Mouse (Mus musculus): ENCODE data around the gene D430041D05Rik. TPM values are rescaled to one million over a fixed set of nuclear protein-coding genes. Genes with fewer than 3 reads are reported as not detected.

D430041D05Rik gene
- total and polyA plus RNA-seq, 3 experiments = not detected

GRCm38 (mm10) chr2:104327116-104327794 lies 83.6 kb downstream of the D430041D05Rik start:
- no peak for DNase-seq (ENCODE audit: extremely low read depth)
- Histone ChIP-seq H3K9me3 (replicated peaks; ENCODE audit: low read length) (no peaks in the 10 kb centered on the region), H3K27me3 (replicated peaks) (no peaks in the 10 kb centered on the region), H3K4me3 (replicated peaks in 1 of 3; ENCODE audit: low read depth in 2 of 3, low read length in 2 of 3, poor library complexity in 1 of 3) (no peak overlapping the region), H3K79me2 (replicated peaks; ENCODE audit: control insufficient read depth, extremely low read depth, insufficient read depth, poor library complexity, severe bottlenecking) (no peaks in the 10 kb centered on the region), H3K27ac (ENCODE audit: insufficient read depth, low read depth) (no peak overlapping the region), H3K4me1 (ENCODE audit: control insufficient read depth in 1 of 2, insufficient read depth in 2 of 2) (no peaks in the 10 kb centered on the region), H3K9ac (ENCODE audit: insufficient read depth, low read depth) (no peak overlapping the region), H3K4me2 (ENCODE audit: insufficient read depth, low read depth, poor library complexity, severe bottlenecking) (no peak overlapping the region), H3K36me3 (replicated peaks in 1 of 2; ENCODE audit: control insufficient read depth in 1 of 2, insufficient read depth in 1 of 2, low read length in 1 of 2) (no peaks in the 10 kb centered on the region)
- dilution Hi-C loops (cut with MboI; ENCODE audit: extremely low pct_ligation_motif_present, extremely low pct_unique_long_range_greater_than_20kb, low sequenced_read_pairs) = no loop called here
- in situ Hi-C loops (cut with MboI; ENCODE audit: low pct_ligation_motif_present, low pct_unique_long_range_greater_than_20kb, low sequenced_read_pairs) = no loop called here
- no peak for TF ChIP-seq POLR2A (IDR thresholded peaks at IDR 0.05; ENCODE audit: low read depth, low read length)
- no peak for TF ChIP-seq GABPA (IDR thresholded peaks at IDR 0.05; ENCODE audit: insufficient replicate concordance, low read depth, low read length)
- TF ChIP-seq IRF4 (IDR thresholded peaks at IDR 0.05; ENCODE audit: low read depth, low read length) = no peak
- TF ChIP-seq MYC (IDR thresholded peaks at IDR 0.05; ENCODE audit: low read depth, low read length) = no peak
- no peak for TF ChIP-seq MEF2A (IDR thresholded peaks at IDR 0.05; ENCODE audit: borderline replicate concordance, low read depth, low read length)
- no peak for TF ChIP-seq ELF1 (IDR thresholded peaks at IDR 0.05; ENCODE audit: low read depth, low read length)
- TF ChIP-seq ETS1 (conservative IDR thresholded peaks at IDR 0.05; ENCODE audit: low read depth, low read length) = no peak
- TF ChIP-seq USF2 (conservative IDR thresholded peaks at IDR 0.05; ENCODE audit: low read depth, low read length) = no peak
- TF ChIP-seq SMC3 (IDR thresholded peaks at IDR 0.05; ENCODE audit: low read depth, low read length) = no peak
- no peak for TF ChIP-seq E2F4 (IDR thresholded peaks at IDR 0.05; ENCODE audit: insufficient replicate concordance, low read depth, low read length)
- TF ChIP-seq MAZ (IDR thresholded peaks at IDR 0.05; ENCODE audit: low read depth, low read length) = no peak

DNA sequence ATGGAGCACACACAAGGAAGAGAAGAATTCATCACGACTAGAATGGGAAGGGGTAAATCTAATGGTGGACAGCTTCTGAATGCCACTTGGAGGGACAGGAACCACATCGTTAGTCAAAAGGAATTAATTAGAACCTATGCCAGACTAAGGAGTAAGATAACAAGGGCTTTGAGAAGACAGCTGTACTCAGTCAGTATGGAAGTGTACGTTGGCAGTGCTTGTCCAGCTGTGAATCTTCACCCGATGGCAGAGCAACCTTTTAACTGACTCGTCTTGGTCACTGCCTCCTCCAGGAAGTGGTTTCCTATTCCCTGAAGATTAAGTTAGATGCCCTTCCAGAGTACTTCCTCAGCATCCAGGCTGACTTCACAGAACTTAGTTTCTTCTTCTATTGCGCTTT lies 87.0 kb downstream of the D430041D05Rik start:
- in situ Hi-C loops (cut with MboI; ENCODE audit: low pct_ligation_motif_present, low pct_unique_long_range_greater_than_20kb, low sequenced_read_pairs) (loop anchor here (25.0 kb wide), 1 partner anchor 186 kb away; no protein-coding TSS in a partner anchor), dilution Hi-C loops (cut with MboI; ENCODE audit: extremely low pct_ligation_motif_present, extremely low pct_unique_long_range_greater_than_20kb, low sequenced_read_pairs) (no loop called here)
- no peak overlapping the region for H3K4me2 ChIP-seq (ENCODE audit: insufficient read depth, low read depth, poor library complexity, severe bottlenecking)
- H3K79me2 ChIP-seq (replicated peaks; ENCODE audit: control insufficient read depth, extremely low read depth, insufficient read depth, poor library complexity, severe bottlenecking) = no peaks in the 10 kb centered on the region
- no peaks in the 10 kb centered on the region for H3K4me1 ChIP-seq (ENCODE audit: control insufficient read depth in 1 of 2, insufficient read depth in 2 of 2)
- DNase-seq (ENCODE audit: extremely low read depth) = no peak
- no peaks in the 10 kb centered on the region for H3K36me3 ChIP-seq (replicated peaks in 1 of 2; ENCODE audit: control insufficient read depth in 1 of 2, insufficient read depth in 1 of 2, low read length in 1 of 2)
- H3K27me3 ChIP-seq (replicated peaks) = no peaks in the 10 kb centered on the region
- TF ChIP-seq UBTF (IDR thresholded peaks at IDR 0.05; ENCODE audit: low read depth, low read length) (no peak), EP300 (IDR thresholded peaks at IDR 0.05; ENCODE audit: low read length) (no peak), USF2 (conservative IDR thresholded peaks at IDR 0.05; ENCODE audit: low read depth, low read length) (no peak), CHD2 (IDR thresholded peaks at IDR 0.05; ENCODE audit: low read length) (no peak), ZKSCAN1 (IDR thresholded peaks at IDR 0.05; ENCODE audit: borderline replicate concordance, low read depth, low read length) (no peak), MYC (IDR thresholded peaks at IDR 0.05; ENCODE audit: low read depth, low read length) (no peak), KAT2A (IDR thresholded peaks at IDR 0.05; ENCODE audit: insufficient replicate concordance, low read length) (no peak), TCF12 (IDR thresholded peaks at IDR 0.05; ENCODE audit: low read depth, low read length) (no peak), MAX (IDR thresholded peaks at IDR 0.05; ENCODE audit: low read length) (no peak), RAD21 (IDR thresholded peaks at IDR 0.05; ENCODE audit: low read depth, low read length) (no peak), JUN (IDR thresholded peaks at IDR 0.05; ENCODE audit: insufficient read depth, low read depth, low read length) (no peak), SIN3A (IDR thresholded peaks at IDR 0.05; ENCODE audit: low read length) (no peak), SMC3 (IDR thresholded peaks at IDR 0.05; ENCODE audit: low read depth, low read length) (no peak), BHLHE40 (IDR thresholded peaks at IDR 0.05; ENCODE audit: low read depth, low read length) (no peak), MXI1 (IDR thresholded peaks at IDR 0.05; ENCODE audit: low read depth, low read length) (no peak), RCOR1 (conservative IDR thresholded peaks at IDR 0.05; ENCODE audit: low read depth, low read length) (no peak), JUND (conservative IDR thresholded peaks at IDR 0.05; ENCODE audit: low read depth, low read length) (no peak)
- no peak overlapping the region for H3K4me3 ChIP-seq (replicated peaks in 1 of 3; ENCODE audit: low read depth in 2 of 3, low read length in 2 of 3, poor library complexity in 1 of 3)
- H3K27ac ChIP-seq (ENCODE audit: insufficient read depth, low read depth) = no peak overlapping the region
- no peaks in the 10 kb centered on the region for H3K9me3 ChIP-seq (replicated peaks; ENCODE audit: low read length)
- H3K9ac ChIP-seq (ENCODE audit: insufficient read depth, low read depth) = no peak overlapping the region
